Mouse (Mus musculus): ENCODE data around the gene Itgb3. TPM values are rescaled to one million over a fixed set of nuclear protein-coding genes. Genes with fewer than 3 reads are reported as not detected.

Itgb3 gene
- polyA plus RNA-seq, 1 experiment from 2014 or later, result 2.3 TPM

DNA sequence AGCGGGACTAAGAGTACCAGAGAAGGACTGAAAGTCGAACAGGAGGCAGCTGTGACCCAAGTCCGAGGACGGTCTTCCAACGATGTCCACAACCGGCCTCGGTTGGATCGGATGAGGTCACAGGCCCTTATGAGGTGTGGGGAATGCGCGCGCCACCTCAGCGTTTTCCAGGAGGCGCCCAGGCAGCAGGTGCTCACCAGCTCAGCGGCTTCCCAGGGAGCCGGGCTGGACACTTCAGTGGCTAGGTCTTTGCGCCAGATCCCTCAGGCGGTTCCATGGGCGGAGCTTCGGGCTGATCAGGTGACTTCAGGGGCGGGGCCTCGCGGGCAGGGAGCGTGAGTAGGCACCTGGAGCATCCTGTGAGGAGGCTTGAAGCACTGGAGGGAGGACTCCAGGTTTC, 77.7 kb downstream of the Itgb3 start, which contains the start of gene Gm11639:
Gene Gm11639 (plus strand): TSS at position 160 of the 400 bp plus-strand sequence.
- H3K36me3 ChIP-seq, result no peaks in the 10 kb centered on the region
- H3K9ac ChIP-seq, result no peak within 1 kb of the TSS
- H3K4me3 ChIP-seq, result 0 out of 2 replicates have a peak within 1 kb of the TSS, but pooled peaks have one; percentile 10
- peak within 1 kb of the TSS; percentile 37 for H3K4me2 ChIP-seq (replicated peaks)
- no peak; the same call in 1 of the 2 replicates for ATAC-seq (ENCODE audit: low FRiP score, low read depth)
- H3K9me3 ChIP-seq, result no peaks in the 10 kb centered on the region
- H3K27me3 ChIP-seq, result peaks cover 6% of the 10 kb centered on the region
- 0 out of 2 replicates have a peak, but pooled peaks cover 2% of the 10 kb centered on the region for H3K4me1 ChIP-seq
- H3K27ac ChIP-seq, result no peak within 1 kb of the TSS
- 17% methylated on average over 23 of the region's 23 CpGs for WGBS

DNA sequence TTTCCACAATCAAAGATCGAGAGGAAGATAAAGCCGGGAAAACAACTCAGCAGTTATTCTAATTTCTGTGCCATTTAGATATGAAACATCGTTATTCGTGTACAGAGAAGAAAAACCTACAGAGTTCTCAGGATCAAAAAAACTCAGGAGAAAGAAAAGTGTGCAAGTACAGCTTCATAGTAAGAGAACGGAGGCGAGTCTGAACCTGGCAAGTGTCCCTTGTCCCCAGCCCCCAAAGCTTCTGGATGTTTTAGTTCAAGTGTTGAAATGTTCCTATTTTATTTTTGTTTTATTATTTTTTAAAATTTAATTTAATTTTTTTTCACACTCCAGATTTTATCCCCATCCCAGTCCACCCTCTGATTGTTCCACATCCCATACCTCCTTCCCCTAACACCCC, 85.4 kb downstream of the Itgb3 start:
- ATAC-seq (ENCODE audit: low FRiP score, low read depth), result no peak
- no peak overlapping the region for H3K9ac ChIP-seq
- H3K9me3 ChIP-seq, result no peaks in the 10 kb centered on the region
- WGBS, result 91% methylated on average over 6 of the region's 6 CpGs
- no peak overlapping the region for H3K27ac ChIP-seq
- no peaks in the 10 kb centered on the region for H3K27me3 ChIP-seq
- H3K4me3 ChIP-seq, result no peak overlapping the region
- H3K36me3 ChIP-seq, result no peaks in the 10 kb centered on the region
- H3K4me1 ChIP-seq, result no peaks in the 10 kb centered on the region
- no peak overlapping the region for H3K4me2 ChIP-seq (replicated peaks)

DNA sequence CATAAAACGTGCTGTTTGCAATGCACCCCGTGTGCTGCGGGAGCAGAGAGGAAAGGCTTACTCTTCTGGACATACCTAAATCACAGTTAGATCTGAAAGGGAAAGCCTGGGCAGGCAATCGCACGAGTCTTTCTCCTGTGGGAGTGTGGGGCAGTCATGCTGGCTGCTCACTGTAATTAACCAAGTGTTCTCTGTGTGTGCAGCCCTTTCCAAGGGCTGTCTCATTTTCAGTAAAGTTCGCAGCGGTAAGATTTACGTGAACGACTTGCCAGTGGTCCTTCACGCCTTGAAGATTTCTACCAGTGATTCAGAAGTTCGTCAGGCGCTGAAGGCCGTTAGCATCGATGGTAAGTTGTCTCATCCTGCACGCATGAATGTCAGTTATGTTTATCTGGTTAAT, 96.3 kb downstream of the Itgb3 start:
- peak overlapping the region; percentile 30; the same call in 1 of the 2 replicates for H3K4me2 ChIP-seq (replicated peaks)
- no peak overlapping the region for H3K9ac ChIP-seq
- 40% methylated on average over 15 of the region's 15 CpGs for WGBS
- no peak overlapping the region for H3K4me3 ChIP-seq
- no peak overlapping the region for H3K27ac ChIP-seq
- H3K36me3 ChIP-seq, result no peaks in the 10 kb centered on the region
- no peak for ATAC-seq (ENCODE audit: low FRiP score, low read depth)
- H3K27me3 ChIP-seq, result no peaks in the 10 kb centered on the region
- H3K4me1 ChIP-seq, result peaks cover 2% of the 10 kb centered on the region; the same call in 1 of the 2 replicates
- no peaks in the 10 kb centered on the region for H3K9me3 ChIP-seq

DNA sequence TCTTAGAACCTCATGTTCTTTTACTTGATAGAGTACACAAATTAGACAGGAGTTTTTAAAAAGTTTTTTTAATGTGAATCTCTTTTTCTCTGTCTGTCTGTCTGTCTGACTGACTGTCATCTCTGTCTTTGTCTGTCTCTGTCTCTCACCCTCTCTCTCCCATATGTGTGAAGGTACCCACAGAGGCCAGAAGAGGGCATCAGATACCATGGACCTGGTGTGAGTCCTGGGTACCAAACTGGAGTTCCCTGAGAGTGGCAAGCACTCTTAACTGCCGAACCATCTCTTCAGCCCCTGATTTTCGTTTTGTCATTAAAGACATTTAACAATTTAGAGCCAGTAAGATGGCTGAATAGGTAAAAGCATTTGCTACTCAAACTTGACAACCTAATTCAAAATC, 99.3 kb downstream of the Itgb3 start:
- H3K9ac ChIP-seq, result no peak overlapping the region

More for the DNA sequence above, 99.3 kb downstream of the Itgb3 start:
- Histone ChIP-seq H3K27ac (no peak overlapping the region), H3K36me3 (no peaks in the 10 kb centered on the region), H3K4me3 (no peak overlapping the region), H3K4me2 (replicated peaks) (no peak overlapping the region), H3K27me3 (no peaks in the 10 kb centered on the region), H3K9me3 (no peaks in the 10 kb centered on the region), H3K4me1 (peaks cover 2% of the 10 kb centered on the region; the same call in 1 of the 2 replicates)
- WGBS, result 68% methylated on average over 2 of the region's 2 CpGs
- ATAC-seq (ENCODE audit: low FRiP score, low read depth), result no peak

Other genes with a start within 250 kb of the Itgb3 start
- gene Kansl1, start 139.1 kb upstream of the Itgb3 start, polyA plus RNA-seq (2015; fragmentation: Nextera tagmentation; extraction: Ambion mirVana), result 26.6 and 30.1 TPM in 2 replicates
- 49.1 and 49.3 TPM in 2 replicates for gene Cdc27, start 57.4 kb upstream of the Itgb3 start, polyA plus RNA-seq (2015; fragmentation: Nextera tagmentation; extraction: Ambion mirVana)
- gene Myl4, start 57.3 kb upstream of the Itgb3 start, polyA plus RNA-seq (2015; fragmentation: Nextera tagmentation; extraction: Ambion mirVana), result 124 and 131 TPM in 2 replicates
- gene Gm11639, start 77.7 kb downstream of the Itgb3 start, polyA plus RNA-seq (2015; fragmentation: Nextera tagmentation; extraction: Ambion mirVana), result not detected in 2 replicates